Mouse (Mus musculus) forebrain, postnatal 0 days (tissue): Measurements from ENCODE around the gene Tle2. TPM values are rescaled to one million over a fixed set of nuclear protein-coding genes. Genes with fewer than 3 reads are reported as not detected.

Experiments used
- ATAC-seq: fragments of 200-750 bp; cut with Nextera tagmentation; 2 replicates; pipeline ENCODE4 v1.8.0; 2017; ENCODE audit warnings: mild to moderate bottlenecking, moderate library complexity
- DNase-seq: peaks from one replicate; pipeline ENCODE4 v3.0.0-alpha.2; 2015
- H3K27ac ChIP-seq: fragments of 300-500 bp; sonication (generic); 2 replicates; pipeline ENCODE4 v1.5.1; 2014; ENCODE audit warnings: low read depth, mild to moderate bottlenecking, antibody characterized with exemption, low read length, moderate library complexity, mixed read lengths
- H3K27me3 ChIP-seq: fragments of 300-500 bp; sonication (generic); 2 replicates; pipeline ENCODE4 v1.6.1; 2014; ENCODE audit warnings: mild to moderate bottlenecking, low read length, mixed read lengths; ENCODE audit not compliant: insufficient read depth
- H3K36me3 ChIP-seq: fragments of 300-500 bp; sonication (generic); 2 replicates; pipeline ENCODE4 v1.6.1; 2014; ENCODE audit warnings: mild to moderate bottlenecking, moderate library complexity; ENCODE audit not compliant: insufficient read depth
- H3K4me1 ChIP-seq: fragments of 300-500 bp; sonication (generic); 2 replicates; pipeline ENCODE4 v1.6.1; 2014; ENCODE audit warnings: antibody characterized with exemption; ENCODE audit not compliant: insufficient read depth
- H3K4me2 ChIP-seq: fragments of 300-500 bp; sonication (generic); 2 replicates; pipeline ENCODE4 v1.6.1; 2014; ENCODE audit warnings: low read depth, mild to moderate bottlenecking, moderate library complexity
- H3K4me3 ChIP-seq: fragments of 300-500 bp; sonication (generic); 2 replicates; pipeline ENCODE4 v1.5.1; 2014; ENCODE audit warnings: low read depth, low read length, mixed read lengths
- H3K9ac ChIP-seq: fragments of 300-500 bp; sonication (generic); 2 replicates; pipeline ENCODE4 v1.6.1; 2014; ENCODE audit warnings: mild to moderate bottlenecking
- H3K9me3 ChIP-seq: fragments of 300-500 bp; sonication (generic); 2 replicates; pipeline ENCODE4 v1.6.1; 2016; ENCODE audit warnings: low read length
- CTCF ChIP-seq: sonication (generic); IDR thresholded peaks from 2 replicates; pipeline ENCODE4 v1.5.1; 2016; ENCODE audit warnings: antibody characterized with exemption, control low read depth, low read depth
- WGBS: fragments of 180-500 bp; shearing (Covaris S2); extraction: QIAGEN DNeasy Blood & Tissue Kit; methylation state at CpG from one replicate; pipeline ENCODE4 v1.1.7; 2014; 5-methylcytosine and 5-hydroxymethylcytosine counted together
- polyA plus RNA-seq: library from polyadenylated mRNA; unstranded; fragments of >200 nt; fragmentation: Nextera tagmentation; extraction: Ambion mirVana; gene quantifications from 2 replicates; pipeline ENCODE4 v1.2.1, GENCODE M21; 2015
- total RNA-seq: library from RNA; depleted of rRNA; stranded (reverse); fragments of >200 nt; gene quantifications from 2 replicates; pipeline ENCODE4 v1.2.3, GENCODE M21; 2014

The Tle2 gene
- total and polyA plus RNA-seq, 2 experiments from 2014 or later: 25.6 to 30.5 TPM

- Histone ChIP-seq H3K4me2 (peak within 1 kb of the TSS; percentile 89), H3K36me3 (no peaks in the 10 kb centered on the region), H3K4me3 (peak within 1 kb of the TSS; percentile 81), H3K27ac (peak within 1 kb of the TSS; percentile 90), H3K9ac (peak within 1 kb of the TSS; percentile 93), H3K4me1 (peaks cover 17% of the 10 kb centered on the region), H3K27me3 (no peaks in the 10 kb centered on the region), H3K9me3 (no peaks in the 10 kb centered on the region)
- DNase-seq (peak; percentile 100), ATAC-seq (peak; percentile 98)
- WGBS: under 1% methylated on average over 53 of the region's 59 CpGs
- no peak for TF ChIP-seq CTCF
Observed at GRCm38 (mm10) chr10:81545161-81545747, 29.1 kb upstream of the Tle2 start, which contains the start of gene Gna11. Gene Gna11 (minus strand): TSS chr10:81545190.

DNA sequence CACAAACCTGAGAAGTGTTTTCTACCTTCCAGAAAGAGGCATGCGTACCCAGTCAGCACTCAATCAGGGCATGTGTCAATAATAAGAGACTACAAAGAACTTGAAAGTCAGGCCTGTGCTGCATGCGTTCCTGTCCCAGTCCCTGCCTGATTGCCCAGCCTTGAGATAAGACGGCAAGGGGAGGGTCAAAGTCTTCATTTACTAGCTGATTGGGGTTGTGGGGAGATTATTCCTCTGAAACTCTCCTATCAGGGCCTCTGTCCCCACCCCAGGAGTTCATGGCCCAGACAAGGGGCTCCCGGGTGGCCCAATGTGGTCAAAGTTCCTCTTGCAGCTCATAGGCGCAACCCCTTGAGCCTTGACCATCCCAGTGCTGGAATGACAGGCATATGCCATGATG is 28.0 kb upstream of the Tle2 start:
- Histone ChIP-seq H3K9ac (no peak overlapping the region), H3K27me3 (no peaks in the 10 kb centered on the region), H3K4me1 (peaks cover 17% of the 10 kb centered on the region), H3K36me3 (no peaks in the 10 kb centered on the region), H3K27ac (no peak overlapping the region), H3K4me3 (no peak overlapping the region), H3K4me2 (no peak overlapping the region), H3K9me3 (no peaks in the 10 kb centered on the region)
- ATAC-seq: no peak
- WGBS: 84% methylated on average over 5 of the region's 5 CpGs
- TF ChIP-seq CTCF: no peak
- no peak for DNase-seq

GRCm38 (mm10) chr10:81546788-81547571 is 27.4 kb upstream of the Tle2 start:
- H3K9ac ChIP-seq: no peak overlapping the region
- no peak for TF ChIP-seq CTCF
- H3K27ac ChIP-seq: no peak overlapping the region
- no peak overlapping the region for H3K4me3 ChIP-seq
- H3K9me3 ChIP-seq: no peaks in the 10 kb centered on the region
- no peak overlapping the region for H3K4me2 ChIP-seq
- no peaks in the 10 kb centered on the region for H3K27me3 ChIP-seq
- H3K36me3 ChIP-seq: no peaks in the 10 kb centered on the region
- 94% methylated on average over 13 of the region's 13 CpGs for WGBS
- no peak for ATAC-seq
- DNase-seq: no peak
- peaks cover 17% of the 10 kb centered on the region for H3K4me1 ChIP-seq

- H3K9ac ChIP-seq: no peak overlapping the region
- DNase-seq (no peak), ATAC-seq (no peak)
- no peak overlapping the region for H3K4me2 ChIP-seq
- no peak overlapping the region for H3K4me3 ChIP-seq
- no peak overlapping the region for H3K27ac ChIP-seq
- H3K27me3 ChIP-seq: no peaks in the 10 kb centered on the region
- no peaks in the 10 kb centered on the region for H3K9me3 ChIP-seq
- 0 out of 2 replicates have a peak, but pooled peaks cover 6% of the 10 kb centered on the region for H3K4me1 ChIP-seq
- TF ChIP-seq CTCF: no peak
- WGBS: 73% methylated on average over 5 of the region's 5 CpGs
- H3K36me3 ChIP-seq: no peaks in the 10 kb centered on the region
Observed at GRCm38 (mm10) chr10:81548944-81549343, 25.4 kb upstream of the Tle2 start.

DNA sequence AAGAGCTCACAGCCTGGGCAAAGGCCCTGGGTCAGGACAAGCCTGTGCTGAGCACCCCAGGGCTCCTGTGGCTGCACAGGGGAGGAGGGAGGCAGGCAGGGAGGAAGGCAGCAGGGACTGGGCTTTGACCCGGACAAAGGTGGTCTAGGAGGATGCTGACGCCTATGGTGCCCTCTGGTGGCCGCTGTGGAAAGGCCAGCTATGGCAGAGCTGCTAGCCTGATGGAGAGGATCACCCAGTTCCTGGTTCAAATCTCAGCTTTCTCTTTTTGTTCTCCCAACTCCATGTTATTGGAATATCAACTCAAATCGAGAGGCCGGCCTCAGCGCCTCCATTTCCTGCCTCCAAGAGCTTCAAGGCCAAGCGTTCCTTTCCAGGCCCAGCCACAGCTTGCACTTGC is 24.1 kb upstream of the Tle2 start:
- Histone ChIP-seq H3K27ac (no peak overlapping the region), H3K4me3 (no peak overlapping the region), H3K4me2 (no peak overlapping the region), H3K36me3 (no peaks in the 10 kb centered on the region), H3K4me1 (0 out of 2 replicates have a peak, but pooled peaks cover 4% of the 10 kb centered on the region), H3K27me3 (no peaks in the 10 kb centered on the region), H3K9me3 (no peaks in the 10 kb centered on the region), H3K9ac (no peak overlapping the region)
- no peak for DNase-seq
- peak; percentile 75 for TF ChIP-seq CTCF
- ATAC-seq: no peak
- 18% methylated on average over 7 of the region's 7 CpGs for WGBS

DNA sequence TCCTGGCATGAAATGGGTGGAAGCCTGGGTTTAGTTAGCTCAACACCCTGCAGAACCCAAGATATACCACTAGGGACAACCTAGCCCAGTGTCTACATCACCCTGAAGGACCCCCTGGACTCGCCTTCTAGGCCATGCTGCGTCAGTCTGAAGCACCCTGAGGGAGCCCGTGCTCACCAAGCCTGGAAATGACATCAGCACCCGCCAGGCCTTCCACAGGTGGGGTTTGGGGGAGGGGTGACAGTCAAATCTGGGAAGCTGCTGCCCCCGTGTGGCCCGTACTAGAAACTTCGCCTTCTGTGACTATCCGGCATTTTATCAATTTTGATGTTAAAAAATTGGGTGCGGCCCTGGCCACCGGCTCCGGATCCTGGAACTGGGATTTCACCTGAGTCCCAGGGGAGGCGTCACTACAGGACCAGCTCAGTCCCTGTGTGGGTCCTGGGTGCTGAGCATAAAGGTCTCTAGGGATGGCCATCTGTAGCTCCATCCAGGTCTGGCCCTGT is 22.7 kb upstream of the Tle2 start:
- H3K4me2 ChIP-seq: peak overlapping the region; percentile 24; the same call in 1 of the 2 replicates
- 3% methylated on average over 12 of the region's 12 CpGs for WGBS

GRCm38 (mm10) chr10:81553232-81553631 is 21.1 kb upstream of the Tle2 start:
- DNase-seq (no peak), ATAC-seq (no peak)
- Histone ChIP-seq H3K4me3 (no peak overlapping the region), H3K27ac (no peak overlapping the region), H3K9ac (no peak overlapping the region), H3K27me3 (no peaks in the 10 kb centered on the region), H3K9me3 (no peaks in the 10 kb centered on the region), H3K4me2 (no peak overlapping the region), H3K4me1 (no peaks in the 10 kb centered on the region), H3K36me3 (no peaks in the 10 kb centered on the region)
- peak; percentile 70 for TF ChIP-seq CTCF
- 87% methylated on average over 5 of the region's 5 CpGs for WGBS

More for the DNA sequence above, 22.7 kb upstream of the Tle2 start:
- peak; percentile 91 for TF ChIP-seq CTCF
- H3K4me3 ChIP-seq: no peak overlapping the region
- DNase-seq: peak; percentile 94
- no peaks in the 10 kb centered on the region for H3K9me3 ChIP-seq
- peak overlapping the region; percentile 51; the same call in 1 of the 2 replicates for H3K27ac ChIP-seq
- 0 out of 2 replicates have a peak overlapping the region, but pooled peaks have one; percentile 26 for H3K9ac ChIP-seq
- peak; percentile 98 for ATAC-seq
- H3K4me1 ChIP-seq: no peaks in the 10 kb centered on the region
- no peaks in the 10 kb centered on the region for H3K36me3 ChIP-seq
- H3K27me3 ChIP-seq: no peaks in the 10 kb centered on the region
